Mouse (Mus musculus): ENCODE data around the gene Gm20388. TPM values are rescaled to one million over a fixed set of nuclear protein-coding genes. Genes with fewer than 3 reads are reported as not detected.

The Gm20388 gene
- polyA plus RNA-seq, 1 experiment: 28.1 TPM

- no peak overlapping the region for H3K27ac ChIP-seq (ENCODE audit: insufficient read depth, low read length)
- no peaks in the 10 kb centered on the region for H3K9me3 ChIP-seq (replicated peaks; ENCODE audit: control insufficient read depth, insufficient read depth, low read length, poor library complexity, severe bottlenecking)
- H3K4me1 ChIP-seq (ENCODE audit: control insufficient read depth, insufficient read depth, low read length): peaks cover 4% of the 10 kb centered on the region
- no peaks in the 10 kb centered on the region for H3K27me3 ChIP-seq (ENCODE audit: control insufficient read depth, insufficient read depth, low read length, poor library complexity, severe bottlenecking)
- TF ChIP-seq POLR2A (IDR thresholded peaks at IDR 0.05; ENCODE audit: insufficient read depth, low read length) (no peak), EP300 (IDR thresholded peaks at IDR 0.05; ENCODE audit: insufficient read depth, low read depth, low read length) (no peak), CTCF (IDR thresholded peaks at IDR 0.05; ENCODE audit: low read depth, low read length) (peak; percentile 46)
- H3K9ac ChIP-seq (ENCODE audit: low read depth, poor library complexity, severe bottlenecking): peak overlapping the region; percentile 49
- H3K36me3 ChIP-seq (ENCODE audit: control insufficient read depth, insufficient read depth, low read length, poor library complexity, severe bottlenecking): no peaks in the 10 kb centered on the region
- peak overlapping the region; percentile 53 for H3K4me3 ChIP-seq (ENCODE audit: low read depth, low read length)
These were observed 366.3 kb downstream of the Gm20388 start for GRCm38 (mm10) chr8:120276891-120277426.

- Histone ChIP-seq H3K27me3 (ENCODE audit: control insufficient read depth, insufficient read depth, low read length, poor library complexity, severe bottlenecking) (no peaks in the 10 kb centered on the region), H3K4me3 (ENCODE audit: low read depth, low read length) (no peak overlapping the region), H3K36me3 (ENCODE audit: control insufficient read depth, insufficient read depth, low read length, poor library complexity, severe bottlenecking) (no peaks in the 10 kb centered on the region), H3K4me1 (ENCODE audit: control insufficient read depth, insufficient read depth, low read length) (peaks cover 4% of the 10 kb centered on the region), H3K27ac (ENCODE audit: insufficient read depth, low read length) (no peak overlapping the region), H3K9ac (ENCODE audit: low read depth, poor library complexity, severe bottlenecking) (no peak overlapping the region), H3K9me3 (replicated peaks; ENCODE audit: control insufficient read depth, insufficient read depth, low read length, poor library complexity, severe bottlenecking) (no peaks in the 10 kb centered on the region)
- TF ChIP-seq CTCF (IDR thresholded peaks at IDR 0.05; ENCODE audit: low read depth, low read length): no peak
- TF ChIP-seq EP300 (IDR thresholded peaks at IDR 0.05; ENCODE audit: insufficient read depth, low read depth, low read length): no peak
- no peak for TF ChIP-seq POLR2A (IDR thresholded peaks at IDR 0.05; ENCODE audit: insufficient read depth, low read length)
These were observed 367.4 kb downstream of the Gm20388 start for GRCm38 (mm10) chr8:120278009-120278408.

- no peaks in the 10 kb centered on the region for H3K27me3 ChIP-seq (ENCODE audit: control insufficient read depth, insufficient read depth, low read length, poor library complexity, severe bottlenecking)
- H3K4me1 ChIP-seq (ENCODE audit: control insufficient read depth, insufficient read depth, low read length): peaks cover 4% of the 10 kb centered on the region
- H3K36me3 ChIP-seq (ENCODE audit: control insufficient read depth, insufficient read depth, low read length, poor library complexity, severe bottlenecking): no peaks in the 10 kb centered on the region
- TF ChIP-seq EP300 (IDR thresholded peaks at IDR 0.05; ENCODE audit: insufficient read depth, low read depth, low read length) (no peak), CTCF (IDR thresholded peaks at IDR 0.05; ENCODE audit: low read depth, low read length) (no peak), POLR2A (IDR thresholded peaks at IDR 0.05; ENCODE audit: insufficient read depth, low read length) (no peak)
- H3K27ac ChIP-seq (ENCODE audit: insufficient read depth, low read length): no peak overlapping the region
- no peaks in the 10 kb centered on the region for H3K9me3 ChIP-seq (replicated peaks; ENCODE audit: control insufficient read depth, insufficient read depth, low read length, poor library complexity, severe bottlenecking)
- no peak overlapping the region for H3K9ac ChIP-seq (ENCODE audit: low read depth, poor library complexity, severe bottlenecking)
- H3K4me3 ChIP-seq (ENCODE audit: low read depth, low read length): no peak overlapping the region
These were observed 368.8 kb downstream of the Gm20388 start for GRCm38 (mm10) chr8:120279418-120279817.

- Histone ChIP-seq H3K27me3 (ENCODE audit: control insufficient read depth, insufficient read depth, low read length, poor library complexity, severe bottlenecking) (no peaks in the 10 kb centered on the region), H3K27ac (ENCODE audit: insufficient read depth, low read length) (no peak overlapping the region), H3K9ac (ENCODE audit: low read depth, poor library complexity, severe bottlenecking) (no peak overlapping the region), H3K4me1 (ENCODE audit: control insufficient read depth, insufficient read depth, low read length) (peaks cover 4% of the 10 kb centered on the region), H3K4me3 (ENCODE audit: low read depth, low read length) (no peak overlapping the region), H3K9me3 (replicated peaks; ENCODE audit: control insufficient read depth, insufficient read depth, low read length, poor library complexity, severe bottlenecking) (no peaks in the 10 kb centered on the region), H3K36me3 (ENCODE audit: control insufficient read depth, insufficient read depth, low read length, poor library complexity, severe bottlenecking) (no peaks in the 10 kb centered on the region)
- TF ChIP-seq EP300 (IDR thresholded peaks at IDR 0.05; ENCODE audit: insufficient read depth, low read depth, low read length) (no peak), CTCF (IDR thresholded peaks at IDR 0.05; ENCODE audit: low read depth, low read length) (peak; percentile 78)
These were observed 370.8 kb downstream of the Gm20388 start for GRCm38 (mm10) chr8:120281487-120281886.

- TF ChIP-seq CTCF (IDR thresholded peaks at IDR 0.05; ENCODE audit: low read depth, low read length): no peak
- no peak for TF ChIP-seq POLR2A (IDR thresholded peaks at IDR 0.05; ENCODE audit: insufficient read depth, low read length)
- no peak for TF ChIP-seq EP300 (IDR thresholded peaks at IDR 0.05; ENCODE audit: insufficient read depth, low read depth, low read length)
- H3K9ac ChIP-seq (ENCODE audit: low read depth, poor library complexity, severe bottlenecking): no peak overlapping the region
- no peak overlapping the region for H3K27ac ChIP-seq (ENCODE audit: insufficient read depth, low read length)
These were observed 371.8 kb downstream of the Gm20388 start for GRCm38 (mm10) chr8:120282465-120282864.

GRCm38 (mm10) chr8:120284265-120284664, 373.6 kb downstream of the Gm20388 start:
- Histone ChIP-seq H3K27ac (ENCODE audit: insufficient read depth, low read length) (no peak overlapping the region), H3K4me3 (ENCODE audit: low read depth, low read length) (no peak overlapping the region), H3K36me3 (ENCODE audit: control insufficient read depth, insufficient read depth, low read length, poor library complexity, severe bottlenecking) (no peaks in the 10 kb centered on the region), H3K4me1 (ENCODE audit: control insufficient read depth, insufficient read depth, low read length) (no peaks in the 10 kb centered on the region), H3K9ac (ENCODE audit: low read depth, poor library complexity, severe bottlenecking) (no peak overlapping the region), H3K27me3 (ENCODE audit: control insufficient read depth, insufficient read depth, low read length, poor library complexity, severe bottlenecking) (no peaks in the 10 kb centered on the region), H3K9me3 (replicated peaks; ENCODE audit: control insufficient read depth, insufficient read depth, low read length, poor library complexity, severe bottlenecking) (no peaks in the 10 kb centered on the region)
- no peak for TF ChIP-seq CTCF (IDR thresholded peaks at IDR 0.05; ENCODE audit: low read depth, low read length)
- TF ChIP-seq EP300 (IDR thresholded peaks at IDR 0.05; ENCODE audit: insufficient read depth, low read depth, low read length): no peak
- TF ChIP-seq POLR2A (IDR thresholded peaks at IDR 0.05; ENCODE audit: insufficient read depth, low read length): no peak

More at GRCm38 (mm10) chr8:120282465-120282864, 371.8 kb downstream of the Gm20388 start:
- H3K4me1 ChIP-seq (ENCODE audit: control insufficient read depth, insufficient read depth, low read length): no peaks in the 10 kb centered on the region
- no peak overlapping the region for H3K4me3 ChIP-seq (ENCODE audit: low read depth, low read length)
- H3K36me3 ChIP-seq (ENCODE audit: control insufficient read depth, insufficient read depth, low read length, poor library complexity, severe bottlenecking): no peaks in the 10 kb centered on the region
- H3K27me3 ChIP-seq (ENCODE audit: control insufficient read depth, insufficient read depth, low read length, poor library complexity, severe bottlenecking): no peaks in the 10 kb centered on the region
- H3K9me3 ChIP-seq (replicated peaks; ENCODE audit: control insufficient read depth, insufficient read depth, low read length, poor library complexity, severe bottlenecking): no peaks in the 10 kb centered on the region

Data from ES-Bruce4 (cell line).